Mouse (Mus musculus) myocyte (in vitro differentiated cells): ENCODE data around the gene Hdac7.

ENCODE experiments used
- E2F4 ChIP-seq: IDR thresholded peaks from one replicate; pipeline ENCODE4 v1.6.1; 2011; ENCODE audit warnings: mild to moderate bottlenecking, control low read depth, moderate library complexity; ENCODE audit not compliant: insufficient read depth
- POLR2A ChIP-seq: IDR thresholded peaks from one replicate; pipeline ENCODE4 v1.6.1; 2011; ENCODE audit warnings: low read depth, mild to moderate bottlenecking, control low read depth, moderate library complexity; ENCODE audit not compliant: insufficient read length
- TCF12 ChIP-seq: IDR thresholded peaks from one replicate; pipeline ENCODE4 v1.6.1; 2011; ENCODE audit warnings: mild to moderate bottlenecking, control low read depth; ENCODE audit not compliant: poor library complexity, insufficient read depth, severe bottlenecking

DNA sequence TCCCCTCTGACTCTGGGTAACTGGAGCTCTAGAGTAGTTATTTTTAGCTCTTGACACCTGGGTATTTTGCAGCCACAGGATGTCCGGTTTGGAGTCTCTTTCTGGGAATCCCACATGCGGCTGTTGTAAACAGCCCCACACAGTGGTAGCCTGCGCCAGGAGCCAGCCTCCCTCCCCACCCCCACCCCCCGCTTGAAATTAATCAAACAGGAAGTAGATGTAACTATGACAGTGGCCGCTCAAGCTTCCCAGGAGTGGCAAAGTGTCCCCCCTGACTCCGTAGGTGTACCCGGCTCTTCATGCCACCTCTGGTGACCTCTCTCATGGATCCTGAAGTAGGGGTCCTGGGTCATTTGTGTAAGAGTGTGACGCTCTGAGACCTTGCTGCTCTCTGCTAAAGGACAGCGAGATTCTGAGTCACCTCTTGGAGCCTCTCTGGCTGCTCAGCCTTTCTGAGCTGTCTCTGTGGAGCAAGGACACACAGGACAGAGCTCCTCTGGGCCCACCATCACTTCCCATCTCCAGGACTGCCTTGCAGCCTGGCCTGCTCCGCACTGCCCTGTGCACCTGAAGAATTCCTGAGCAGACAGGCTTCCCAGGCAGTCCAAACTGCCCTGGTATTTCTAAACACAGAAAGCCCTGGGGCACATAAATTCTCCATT, 22.9 kb downstream of the Hdac7 start:
- no peak for TF ChIP-seq TCF12
- TF ChIP-seq E2F4: no peak
- TF ChIP-seq POLR2A: no peak
